Mouse (Mus musculus): ENCODE data around the gene Csgalnact2. TPM values are rescaled to one million over a fixed set of nuclear protein-coding genes. Genes with fewer than 3 reads are reported as not detected.

The Csgalnact2 gene
- polyA plus RNA-seq, 2 experiments from 2014 or later, result 7.6 to 8.1 TPM

DNA sequence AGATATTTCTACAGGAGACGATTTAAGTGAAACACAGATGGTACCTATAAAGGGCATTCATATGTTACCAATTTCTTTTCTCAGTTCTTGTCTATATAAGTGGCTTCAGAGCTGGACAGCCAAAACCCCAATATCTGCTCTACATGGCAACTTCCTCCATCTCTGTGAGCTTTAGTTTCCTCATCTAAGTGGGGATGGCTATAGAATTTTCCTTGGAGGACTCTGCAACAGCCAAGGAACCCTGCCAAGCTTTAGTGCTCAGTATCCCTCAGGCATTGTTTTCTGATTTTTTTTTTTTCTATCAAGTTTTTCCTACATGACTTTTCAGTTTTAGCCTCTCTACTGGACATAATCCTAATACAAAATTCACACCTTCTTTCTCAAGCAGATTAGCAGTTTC, 4.5 kb downstream of the Csgalnact2 start:
- ATAC-seq, result no peak

DNA sequence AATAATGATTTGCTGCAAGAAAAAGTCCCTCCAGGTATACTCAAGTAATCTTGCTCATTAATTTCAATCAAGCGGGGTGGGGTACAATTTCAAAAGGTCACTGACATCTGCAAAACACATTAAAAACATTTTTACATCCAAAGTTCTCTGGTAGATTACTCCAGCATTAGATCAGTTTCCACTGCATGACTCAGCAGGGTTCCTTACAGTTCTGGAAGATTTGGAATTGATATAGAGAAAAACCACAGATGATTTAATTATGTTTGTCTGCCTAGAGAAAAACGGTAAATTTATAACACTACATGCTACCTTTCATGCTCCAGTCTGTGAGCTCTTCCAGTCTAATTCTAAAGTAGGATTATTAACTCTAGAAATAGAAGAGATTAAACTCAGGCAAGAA, 8.9 kb downstream of the Csgalnact2 start:
- ATAC-seq, result no peak

DNA sequence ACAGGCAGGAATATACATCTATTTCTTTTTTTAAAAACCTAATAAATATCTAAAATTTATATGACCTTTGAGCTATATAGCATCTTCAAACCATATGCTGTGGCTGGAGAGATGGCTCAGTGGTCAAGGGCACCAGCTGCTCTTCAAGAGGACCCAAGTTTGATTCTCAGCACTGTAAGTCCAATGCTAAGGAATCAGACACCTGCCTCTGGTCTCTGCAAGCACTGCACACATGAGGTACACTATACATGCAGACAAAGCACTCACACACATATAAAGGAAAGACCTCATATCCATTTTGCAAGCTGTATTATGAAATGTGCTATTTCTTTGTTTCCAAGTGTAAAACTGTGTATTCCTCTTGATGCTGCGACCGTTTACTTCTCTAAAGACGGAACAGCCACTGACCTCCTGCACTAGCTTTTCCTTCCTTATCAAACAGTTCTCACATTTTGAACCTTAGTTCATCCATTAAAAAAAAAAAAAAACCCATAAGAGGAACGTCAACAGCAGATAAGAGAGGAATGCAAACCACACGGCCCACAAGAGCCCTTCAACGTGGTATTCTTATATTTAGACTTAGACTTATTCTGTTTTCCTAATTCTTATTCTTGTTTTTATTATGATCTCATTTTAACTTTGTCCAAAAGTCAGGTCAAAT, 11.0 kb downstream of the Csgalnact2 start:
- no peak for ATAC-seq

DNA sequence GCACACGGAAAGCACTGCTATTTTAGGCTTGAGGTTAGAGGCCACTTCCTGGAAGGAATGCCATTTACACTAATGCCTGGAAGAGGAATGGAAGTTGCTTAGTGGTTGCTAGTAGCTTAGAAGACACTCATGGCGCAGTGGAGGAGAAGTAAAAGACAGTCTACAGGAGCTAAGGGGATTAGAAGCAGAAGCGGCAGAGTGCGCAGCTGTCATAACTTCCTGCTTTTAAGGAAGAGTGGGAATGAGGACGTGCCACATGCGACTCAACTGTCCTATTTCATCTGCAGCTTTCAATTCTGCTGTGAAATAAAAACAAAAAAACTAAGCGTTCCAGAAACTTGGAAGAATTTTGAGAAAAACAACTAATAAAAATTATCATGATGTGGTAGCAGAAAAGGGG, 11.7 kb downstream of the Csgalnact2 start:
- ATAC-seq, result no peak

DNA sequence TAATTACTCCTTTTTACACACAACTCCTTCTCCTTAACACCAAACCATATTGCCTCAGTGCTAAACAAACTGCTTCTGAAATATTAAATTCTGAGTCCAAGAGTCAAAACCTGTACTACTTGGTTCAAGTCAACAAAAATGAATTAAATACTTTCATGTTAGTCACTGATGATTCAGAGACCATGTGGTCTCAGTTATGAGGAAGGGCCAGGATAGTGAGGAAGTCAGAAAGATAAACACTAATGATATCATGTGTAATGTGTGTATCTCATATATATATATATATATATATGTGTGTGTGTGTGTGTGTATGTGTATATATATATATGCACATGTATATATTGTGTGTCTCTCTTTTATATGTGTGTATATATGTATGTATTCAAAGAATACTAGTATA, 12.4 kb downstream of the Csgalnact2 start:
- no peak for ATAC-seq

DNA sequence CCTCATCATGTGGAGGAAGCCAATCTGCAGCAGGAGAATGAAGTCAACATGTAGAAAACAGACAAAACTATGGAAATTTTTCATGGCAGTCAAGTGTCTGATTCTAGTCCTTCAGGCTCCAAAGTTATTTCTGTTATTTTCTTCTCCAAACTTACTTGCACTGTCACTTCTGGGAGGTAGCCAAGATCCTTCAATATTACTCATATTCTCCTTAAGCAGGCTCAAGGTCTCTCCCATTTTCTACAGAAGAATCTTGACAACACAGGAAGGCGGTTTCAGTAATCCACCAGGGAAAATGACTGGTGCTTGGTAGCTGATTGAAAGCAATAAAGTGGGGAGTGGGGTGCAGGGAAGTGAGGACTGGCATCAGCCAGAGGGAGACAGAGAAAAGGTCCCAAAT, 16.2 kb downstream of the Csgalnact2 start:
- ATAC-seq, result no peak

DNA sequence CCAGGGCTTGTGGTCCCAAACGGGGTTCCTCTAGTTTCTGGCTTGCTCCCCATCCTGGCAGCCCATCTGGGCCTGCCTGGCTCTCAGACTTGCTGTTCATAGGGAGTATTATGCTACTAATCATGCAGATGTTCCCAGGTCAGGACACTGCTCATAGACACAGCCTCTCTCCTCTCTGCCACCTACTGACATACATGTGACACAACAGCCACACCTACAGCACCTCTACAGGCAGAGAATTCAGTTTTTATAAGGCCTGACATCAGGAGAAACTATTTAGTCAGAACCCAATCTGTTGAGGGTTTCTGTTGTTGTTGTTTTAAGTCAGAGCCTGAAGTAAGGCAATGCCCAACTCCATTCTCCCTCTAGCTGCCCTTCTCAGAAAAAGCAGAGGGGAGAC, 27.1 kb downstream of the Csgalnact2 start:
- ATAC-seq, result no peak

DNA sequence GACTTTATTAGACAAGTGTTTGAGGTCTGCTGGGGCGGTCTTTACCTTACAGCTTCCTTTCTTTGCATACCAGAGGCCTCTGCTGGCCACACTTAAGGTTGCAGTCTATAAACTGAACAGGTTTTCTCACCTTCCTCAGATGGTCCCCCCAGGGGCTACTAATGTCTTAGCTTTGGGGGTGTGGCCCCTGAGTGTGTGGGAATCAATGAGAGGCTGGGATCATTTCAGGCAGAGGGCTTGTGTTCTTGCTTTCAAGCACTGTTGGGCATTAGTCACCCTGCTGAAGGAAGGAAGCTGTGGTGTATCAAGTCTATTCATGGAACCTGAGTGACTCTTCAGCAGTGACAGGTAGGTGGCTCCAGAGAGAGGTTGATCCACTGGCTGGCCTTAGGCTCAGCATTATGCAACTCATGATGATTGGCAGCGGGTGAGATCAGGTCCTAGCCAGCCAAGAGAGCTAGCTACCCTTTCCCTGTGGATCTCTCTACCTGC, 39.6 kb downstream of the Csgalnact2 start:
- no peak for ATAC-seq

DNA sequence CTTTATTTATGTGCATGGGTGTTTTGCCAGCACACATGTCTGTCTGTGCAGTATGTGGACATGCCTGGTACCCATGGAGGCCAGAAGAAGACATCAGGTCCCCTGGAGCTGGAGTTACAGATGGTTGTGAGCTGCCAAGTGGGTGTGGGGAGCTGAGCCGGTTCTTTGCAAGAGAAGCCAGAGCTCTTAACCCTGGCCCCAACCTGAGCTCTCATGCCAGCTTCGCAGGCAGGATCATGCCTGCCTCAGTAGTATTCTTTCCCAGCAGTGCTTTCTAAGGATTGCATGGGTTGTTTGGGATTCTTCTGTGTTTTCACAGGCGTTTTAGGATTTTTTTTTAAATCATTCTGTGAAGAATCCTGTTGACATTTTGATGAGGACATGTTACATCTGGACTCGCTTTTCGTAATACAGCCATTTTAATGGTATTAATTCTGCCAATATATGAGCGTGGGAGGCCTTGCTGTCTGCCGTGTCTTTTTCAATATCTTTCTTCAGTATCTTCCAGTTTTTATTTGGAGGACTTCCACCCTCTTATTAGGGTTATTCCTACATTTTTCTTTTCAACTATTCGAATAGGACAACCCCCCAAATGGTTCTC, 41.1 kb downstream of the Csgalnact2 start:
- ATAC-seq, result no peak

DNA sequence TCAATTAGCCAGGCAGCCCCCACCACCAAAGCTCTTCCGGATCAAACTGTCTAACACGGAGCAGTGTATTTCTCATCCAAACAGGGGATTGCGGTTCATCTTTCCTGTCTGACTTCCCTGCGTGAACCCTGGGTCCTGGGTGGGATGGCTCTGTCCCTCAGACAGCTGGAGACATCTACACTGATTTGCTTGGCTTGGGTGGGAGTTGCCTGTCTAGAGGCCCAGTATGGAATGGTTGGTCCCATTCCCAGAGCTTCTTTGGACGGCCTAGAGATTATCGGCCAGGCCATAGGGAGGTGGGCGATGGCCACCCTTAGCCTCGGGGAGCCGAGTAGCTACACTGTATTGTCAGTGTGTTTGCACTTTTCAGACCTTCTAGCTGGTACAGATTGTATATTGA, 48.1 kb downstream of the Csgalnact2 start:
- ATAC-seq, result no peak

DNA sequence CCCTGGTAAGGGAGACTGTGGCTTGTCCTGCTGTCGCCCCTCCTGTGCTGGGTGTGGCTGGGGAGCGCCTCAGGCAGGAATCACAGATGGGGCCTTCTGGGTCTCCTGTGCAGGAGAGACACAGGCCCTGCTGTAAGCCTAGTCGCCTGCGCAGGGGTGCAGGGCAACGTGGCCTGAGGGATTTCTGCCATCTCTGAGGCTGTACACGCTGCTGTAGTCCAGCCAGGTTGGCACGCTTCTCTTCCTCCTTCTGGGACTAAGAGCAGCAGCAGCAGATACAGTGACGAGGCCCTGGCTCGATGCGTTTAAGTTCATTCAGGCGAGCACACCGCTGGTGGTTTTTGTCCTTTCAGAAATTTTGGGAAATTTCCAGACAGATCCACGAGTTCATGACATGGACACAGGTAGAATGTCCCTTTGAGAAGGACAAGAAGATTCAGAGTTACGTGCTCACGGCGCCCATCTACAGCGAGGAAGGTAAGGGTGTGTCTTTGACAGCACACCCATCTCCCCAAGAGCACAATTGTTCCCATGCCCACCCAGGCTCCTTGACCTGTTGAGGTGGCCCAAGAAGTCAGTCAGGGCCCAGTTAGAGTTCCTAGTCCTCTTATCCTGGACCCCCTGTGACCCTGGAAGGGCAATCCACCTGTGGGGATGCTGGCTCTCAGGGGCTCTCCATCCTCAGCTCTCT, 50.0 kb downstream of the Csgalnact2 start:
- no peak for ATAC-seq

DNA sequence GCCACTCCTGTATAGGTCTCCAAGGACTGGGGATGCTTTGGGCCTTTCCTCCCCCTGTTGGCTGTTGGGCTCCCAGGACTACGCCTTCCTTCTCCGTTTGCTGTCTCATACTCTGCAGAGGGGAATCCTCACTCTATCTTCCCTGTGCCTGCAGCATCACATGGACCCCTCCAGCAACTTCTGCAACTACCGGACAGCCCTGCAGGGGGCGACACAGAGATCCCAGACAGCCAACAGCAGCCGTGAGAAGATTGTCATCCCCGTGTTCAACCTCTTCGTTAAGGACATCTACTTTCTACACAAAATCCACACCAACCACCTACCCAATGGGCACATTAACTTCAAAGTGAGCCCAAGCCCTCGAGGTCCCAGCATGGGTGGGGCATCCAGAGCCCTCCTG, 51.0 kb downstream of the Csgalnact2 start:
- no peak for ATAC-seq

DNA sequence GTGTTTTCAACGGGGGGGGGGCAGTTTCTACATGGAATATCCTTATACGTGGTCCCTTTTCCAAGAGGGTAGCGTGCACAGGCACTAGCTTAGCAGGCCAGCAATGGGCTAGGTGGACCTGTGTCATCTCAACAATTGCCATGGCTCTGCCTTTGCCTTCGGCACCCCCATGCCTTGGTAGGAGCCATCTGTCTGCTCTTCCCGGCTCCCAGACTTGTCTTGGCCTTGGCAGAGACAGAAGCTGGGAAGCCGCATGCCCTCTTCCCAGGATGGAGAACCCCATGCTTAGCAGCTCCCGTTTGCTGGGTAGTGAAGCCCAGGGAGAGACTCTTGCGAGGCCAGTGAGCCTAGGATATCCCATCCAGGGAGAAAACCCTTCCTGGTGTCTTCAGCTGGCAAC, 54.3 kb downstream of the Csgalnact2 start:
- no peak for ATAC-seq

DNA sequence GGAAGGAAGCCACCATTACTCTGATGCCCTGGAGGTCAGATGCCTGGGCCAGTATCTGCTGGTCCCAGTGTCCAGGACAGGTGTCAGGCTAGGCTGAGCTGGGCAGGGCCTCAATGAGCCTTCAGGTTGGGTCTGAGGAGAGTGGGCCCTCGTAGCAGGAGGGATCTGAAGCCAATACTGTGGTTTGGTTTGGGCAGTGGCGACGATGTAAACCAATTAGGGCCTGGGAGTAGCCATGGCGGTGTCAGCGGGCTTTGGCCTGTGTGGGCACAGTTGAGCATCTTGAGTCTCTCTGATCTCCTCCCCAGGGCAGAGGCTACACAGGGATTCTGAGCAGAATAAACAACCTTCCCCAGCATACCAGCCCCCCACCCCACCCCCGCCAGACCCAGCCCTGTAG, 55.3 kb downstream of the Csgalnact2 start:
- ATAC-seq, result no peak

DNA sequence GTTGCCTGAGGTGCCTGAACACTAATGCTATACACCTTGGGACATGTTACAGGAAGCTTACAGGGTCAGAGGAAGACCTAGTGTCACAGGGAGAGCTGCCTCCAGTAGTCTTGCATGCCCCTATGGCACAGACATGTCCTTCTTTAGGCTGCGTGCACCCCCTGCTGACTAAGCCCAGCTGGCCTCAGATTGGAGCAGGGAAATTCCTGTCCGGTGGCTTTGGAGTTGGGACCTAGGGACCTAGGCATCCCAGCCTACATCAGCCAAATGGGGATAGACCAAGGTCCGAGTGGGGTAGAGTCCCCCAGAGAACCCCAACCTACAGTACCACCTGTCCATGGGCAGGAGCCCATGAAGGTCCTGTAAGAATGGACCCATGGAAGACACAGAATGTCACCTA, 56.6 kb downstream of the Csgalnact2 start:
- ATAC-seq, result no peak

DNA sequence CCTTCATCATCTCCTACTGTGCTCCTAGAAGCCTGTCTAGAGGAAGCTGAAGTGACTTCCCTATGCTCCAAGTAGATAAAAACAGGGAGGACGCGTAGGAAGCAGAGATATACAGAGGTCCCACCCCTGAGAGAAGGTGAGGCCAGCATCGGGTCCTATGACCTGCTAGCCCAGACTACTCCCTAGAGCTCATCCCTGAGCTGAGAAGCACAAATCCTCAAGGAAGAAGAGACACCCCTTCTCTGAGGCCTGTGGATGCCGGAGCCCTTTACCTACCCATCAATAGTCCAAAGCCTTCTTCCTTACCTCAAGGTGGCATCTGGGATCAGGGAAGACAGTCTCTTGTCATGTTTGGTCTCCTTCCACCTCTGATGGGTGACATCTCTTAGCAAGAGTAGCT, 58.2 kb downstream of the Csgalnact2 start:
- ATAC-seq, result no peak

DNA sequence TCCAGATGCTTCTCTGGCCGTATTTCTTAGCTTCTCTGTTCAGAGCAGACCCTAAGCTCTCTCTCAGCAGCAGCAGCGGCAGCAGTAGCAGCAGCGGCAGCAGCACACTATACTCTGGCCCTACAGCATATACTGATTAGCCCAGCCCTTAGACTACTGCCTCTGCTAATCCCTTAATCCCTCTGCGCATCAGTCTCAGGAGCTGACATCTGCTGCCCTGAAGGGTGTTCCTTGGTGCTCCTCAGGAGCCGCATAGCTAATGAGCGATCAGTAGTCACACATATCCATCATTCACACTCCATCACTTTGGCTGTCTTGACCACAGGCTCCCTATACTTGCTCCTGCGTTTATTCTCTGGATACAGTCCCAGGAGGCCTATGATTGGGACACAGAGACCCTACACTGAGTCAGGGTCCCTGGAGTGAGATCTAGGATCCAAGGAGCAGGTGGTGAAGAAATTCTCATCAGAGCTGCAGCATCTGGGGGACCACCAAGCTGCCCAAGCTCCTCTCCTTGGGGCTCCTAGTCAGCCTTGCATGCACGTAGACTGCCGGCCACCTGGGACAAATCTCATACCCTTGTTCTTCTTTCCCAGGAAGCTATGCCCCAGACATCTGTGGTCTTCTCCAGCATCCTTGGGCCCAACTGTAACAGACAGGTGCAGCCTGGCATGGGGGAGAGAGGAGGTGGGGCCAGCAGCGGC, 59.0 kb downstream of the Csgalnact2 start:
- no peak for ATAC-seq

DNA sequence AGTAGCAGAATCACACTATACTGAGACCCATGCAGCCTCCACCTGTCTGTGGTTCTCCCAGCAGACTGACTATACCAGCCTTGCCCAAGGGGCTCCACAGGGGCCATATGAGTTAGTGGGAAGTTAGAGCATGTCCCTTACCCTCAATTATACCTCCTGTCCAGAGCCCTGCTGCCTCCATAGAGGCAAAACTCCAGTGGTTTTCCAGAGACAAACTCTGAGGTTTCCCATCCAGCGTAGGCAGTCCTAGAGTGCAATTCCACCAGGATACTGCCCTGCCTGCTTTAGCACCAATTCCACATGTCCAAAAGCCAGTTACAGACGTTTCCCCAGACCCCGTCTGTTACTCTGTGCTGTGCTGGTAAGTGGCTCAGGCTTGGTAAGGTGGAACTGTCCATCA, 59.6 kb downstream of the Csgalnact2 start:
- no peak for ATAC-seq

DNA sequence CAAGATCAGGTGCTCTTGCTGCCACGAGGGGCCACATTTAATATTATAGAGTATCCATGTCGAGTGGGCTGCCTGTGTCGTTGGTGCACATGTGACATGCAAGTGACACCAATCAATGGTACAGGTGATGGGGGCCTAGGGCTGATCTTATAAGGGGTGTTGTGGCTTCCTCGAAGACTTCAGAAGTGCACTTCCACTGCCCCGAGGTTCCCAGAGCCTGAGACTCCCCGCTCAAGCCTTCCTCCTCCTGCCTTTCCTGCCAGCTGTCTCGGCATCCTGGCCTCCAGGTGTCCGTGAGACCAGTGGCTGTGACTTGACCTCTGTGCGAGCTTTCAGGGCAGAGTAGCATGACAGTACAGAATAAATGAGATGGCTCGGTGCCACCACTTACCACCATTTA, 60.2 kb downstream of the Csgalnact2 start:
- ATAC-seq, result no peak

DNA sequence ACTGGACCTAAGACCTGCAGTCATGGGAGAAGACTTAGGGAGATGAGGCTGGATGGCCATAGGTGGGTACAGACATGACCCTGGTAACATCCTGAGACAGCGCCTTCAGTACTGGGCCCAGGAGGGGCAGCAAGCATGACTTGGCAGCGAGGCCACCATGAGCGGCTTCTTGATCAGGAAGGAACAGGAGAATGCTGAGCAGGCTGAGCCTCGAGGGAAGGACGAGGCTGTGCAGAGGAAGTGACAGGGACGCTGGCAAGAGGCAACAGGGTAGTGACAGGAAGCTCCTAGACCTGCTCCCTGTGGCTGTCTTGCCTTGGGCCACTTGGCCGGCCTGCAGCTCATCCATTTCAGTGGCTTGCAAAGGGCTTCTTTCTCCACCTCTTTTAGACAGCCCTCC, 61.5 kb downstream of the Csgalnact2 start:
- no peak for ATAC-seq

DNA sequence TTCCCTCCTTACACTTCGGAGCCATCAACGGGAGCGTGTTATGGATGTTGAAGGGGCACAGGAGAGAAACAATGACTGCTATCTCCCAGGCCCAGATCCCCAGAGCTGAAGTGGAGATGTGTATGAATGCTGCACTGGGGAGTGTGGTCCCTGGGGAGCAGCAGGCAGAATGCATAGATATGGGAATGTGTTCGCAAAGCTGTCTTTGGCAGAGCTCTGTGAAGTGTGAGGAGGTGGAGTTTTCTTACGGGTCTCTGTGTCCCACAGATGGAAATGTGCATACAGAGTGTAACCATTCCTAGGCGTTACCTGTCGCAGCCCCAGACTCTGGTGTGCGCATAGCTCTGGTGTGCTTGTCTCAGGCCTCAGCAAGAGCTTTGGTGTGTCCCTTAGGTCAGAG, 62.2 kb downstream of the Csgalnact2 start:
- ATAC-seq, result no peak

DNA sequence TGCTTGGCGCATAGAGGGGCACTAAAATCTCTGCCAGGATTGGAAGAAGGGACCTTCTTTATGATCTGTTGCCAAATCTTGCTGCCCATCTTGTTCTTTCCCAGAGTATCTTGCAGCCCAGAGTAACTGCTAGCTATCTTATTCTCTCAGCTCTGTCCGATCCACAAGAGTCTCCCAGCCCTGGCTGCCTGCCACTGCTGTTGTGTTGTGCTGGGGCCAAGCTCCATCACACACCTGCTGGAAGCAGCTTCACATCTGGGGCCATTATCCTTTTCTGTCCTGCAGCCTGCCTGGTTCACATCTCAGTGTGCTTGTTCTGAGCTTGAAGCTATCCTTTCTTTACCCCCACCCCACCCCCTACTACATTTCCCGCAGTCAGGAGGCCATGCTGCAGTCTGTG, 62.7 kb downstream of the Csgalnact2 start:
- no peak for ATAC-seq

DNA sequence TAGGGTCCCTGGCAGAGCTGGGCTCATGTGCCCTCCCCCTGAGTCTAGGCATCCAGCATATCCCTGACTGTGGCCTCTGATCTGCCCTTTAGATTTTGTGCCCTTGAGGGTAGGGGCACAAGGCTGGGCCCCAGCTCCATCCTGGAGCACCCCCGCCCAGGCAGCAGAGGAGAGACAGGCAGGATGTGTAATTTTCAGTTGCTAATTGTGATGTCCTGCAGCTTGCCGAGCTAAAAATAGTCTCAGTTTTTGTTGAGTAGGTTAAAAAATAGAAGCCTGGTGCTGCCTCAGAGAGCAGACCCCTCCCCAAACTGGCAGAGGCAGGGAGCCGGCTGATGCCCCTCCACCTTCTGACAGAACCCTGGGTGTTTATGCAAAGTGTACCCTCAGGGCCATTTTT, 64.8 kb downstream of the Csgalnact2 start:
- no peak for ATAC-seq

DNA sequence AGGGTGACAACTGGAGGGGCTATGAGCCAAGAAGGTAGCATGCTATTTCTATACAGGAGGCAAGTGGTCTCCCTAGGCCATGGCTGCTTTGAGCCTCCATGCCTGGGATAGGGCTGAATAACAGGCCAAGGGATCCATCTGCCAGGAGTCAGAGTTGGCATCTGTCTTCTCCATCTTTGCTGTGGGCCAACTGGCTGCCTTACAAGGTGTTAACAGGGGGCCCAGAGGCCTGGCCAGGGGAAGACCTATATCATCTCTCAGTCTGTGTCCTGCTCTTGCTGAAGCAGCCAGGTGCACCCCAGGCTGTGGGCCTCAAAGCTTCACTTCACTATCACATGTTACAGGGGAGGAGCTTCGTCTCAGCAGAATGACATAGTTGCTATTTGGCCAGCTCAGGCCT, 66.8 kb downstream of the Csgalnact2 start:
- ATAC-seq, result no peak

Data from activated CD4-positive, CD25-positive, alpha-beta regulatory T cell, adult 4 months (primary cell).